Mouse (Mus musculus) cerebellum, adult 9-10 months (tissue): ENCODE data around the gene Spata13.

Experiments used
- DNase-seq: peaks from one replicate; pipeline ENCODE4 v3.0.0; 2022

Gene Spata13

GRCm38 (mm10) chr14:60682361-60683023, 48.7 kb downstream of the Spata13 start:
- DNase-seq = peak; percentile 84

GRCm38 (mm10) chr14:60683989-60684388, 50.2 kb downstream of the Spata13 start:
- no peak for DNase-seq

GRCm38 (mm10) chr14:60686733-60687132, 52.9 kb downstream of the Spata13 start:
- DNase-seq = no peak

GRCm38 (mm10) chr14:60687241-60687640, 53.4 kb downstream of the Spata13 start:
- no peak for DNase-seq

GRCm38 (mm10) chr14:60688509-60689205, 54.9 kb downstream of the Spata13 start:
- peak; percentile 54 for DNase-seq

- no peak for DNase-seq
Measured at GRCm38 (mm10) chr14:60689768-60690167, 56.0 kb downstream of the Spata13 start.

GRCm38 (mm10) chr14:60690631-60691030, 56.8 kb downstream of the Spata13 start:
- no peak for DNase-seq

GRCm38 (mm10) chr14:60693122-60693536, 59.3 kb downstream of the Spata13 start:
- no peak for DNase-seq

GRCm38 (mm10) chr14:60693666-60694065, 59.9 kb downstream of the Spata13 start:
- DNase-seq = no peak

- peak; percentile 76 for DNase-seq
Measured at GRCm38 (mm10) chr14:60694215-60694997, 60.6 kb downstream of the Spata13 start.

- DNase-seq = no peak
Measured at GRCm38 (mm10) chr14:60697351-60697750, 63.5 kb downstream of the Spata13 start.

GRCm38 (mm10) chr14:60698980-60699379, 65.2 kb downstream of the Spata13 start:
- DNase-seq = peak; percentile 93

- peak; percentile 52 for DNase-seq
Measured at GRCm38 (mm10) chr14:60702377-60703140, 68.8 kb downstream of the Spata13 start.

- DNase-seq = no peak
Measured at GRCm38 (mm10) chr14:60704510-60704909, 70.7 kb downstream of the Spata13 start.

- peak; percentile 90 for DNase-seq
Measured at GRCm38 (mm10) chr14:60704961-60705360, 71.2 kb downstream of the Spata13 start.

- DNase-seq = no peak
Measured at GRCm38 (mm10) chr14:60709192-60709591, 75.4 kb downstream of the Spata13 start.

GRCm38 (mm10) chr14:60709749-60710148, 75.9 kb downstream of the Spata13 start:
- DNase-seq = no peak

- no peak for DNase-seq
Measured at GRCm38 (mm10) chr14:60711161-60711560, 77.4 kb downstream of the Spata13 start.

- DNase-seq = no peak
Measured at GRCm38 (mm10) chr14:60711590-60712288, 77.9 kb downstream of the Spata13 start.

- DNase-seq = no peak
Measured at GRCm38 (mm10) chr14:60712289-60712830, 78.6 kb downstream of the Spata13 start.

GRCm38 (mm10) chr14:60715686-60716085, 81.9 kb downstream of the Spata13 start:
- DNase-seq = no peak

GRCm38 (mm10) chr14:60721304-60721703, 87.5 kb downstream of the Spata13 start:
- no peak for DNase-seq
